Mouse (Mus musculus): ENCODE results near the gene Uckl1.

Gene Uckl1

GRCm38 (mm10) chr2:181584411-181584942 is at the start of gene Uckl1:
Gene Uckl1, minus strand, starts transcription at chr2:181584892.
- DNase-seq: no peak

- DNase-seq: no peak
These were observed 47.9 kb upstream of the Uckl1 start for GRCm38 (mm10) chr2:181632624-181633023.

- DNase-seq: no peak
These were observed 43.8 kb upstream of the Uckl1 start for GRCm38 (mm10) chr2:181628471-181628870.

- DNase-seq: peak; percentile 26
These were observed 38.7 kb upstream of the Uckl1 start for GRCm38 (mm10) chr2:181623401-181623800.

- DNase-seq: no peak
These were observed 34.2 kb upstream of the Uckl1 start for GRCm38 (mm10) chr2:181618761-181619495.

GRCm38 (mm10) chr2:181602367-181602766 is 17.7 kb upstream of the Uckl1 start:
- DNase-seq: no peak

- no peak for DNase-seq
These were observed 17.1 kb upstream of the Uckl1 start for GRCm38 (mm10) chr2:181601751-181602145.

- DNase-seq: peak; percentile 98
These were observed 16.4 kb upstream of the Uckl1 start for GRCm38 (mm10) chr2:181600828-181601750.

GRCm38 (mm10) chr2:181600226-181600758 is 15.6 kb upstream of the Uckl1 start:
- DNase-seq: no peak

GRCm38 (mm10) chr2:181598454-181599351 is 14.0 kb upstream of the Uckl1 start, which contains the start of gene Samd10:
Gene Samd10, minus strand, starts transcription at chr2:181599212.
- DNase-seq: peak; percentile 65

- DNase-seq: no peak
These were observed 12.8 kb upstream of the Uckl1 start for GRCm38 (mm10) chr2:181597378-181598061.

- DNase-seq: no peak
These were observed 11.7 kb upstream of the Uckl1 start for GRCm38 (mm10) chr2:181596221-181596960.

GRCm38 (mm10) chr2:181594946-181595696 is 10.4 kb upstream of the Uckl1 start:
- DNase-seq: peak; percentile 44

GRCm38 (mm10) chr2:181593937-181594336 is 9.2 kb upstream of the Uckl1 start:
- no peak for DNase-seq

GRCm38 (mm10) chr2:181593042-181593421 is 8.3 kb upstream of the Uckl1 start:
- peak; percentile 68 for DNase-seq

- DNase-seq: peak; percentile 80
These were observed 7.7 kb upstream of the Uckl1 start, which contains the start of gene Zfp512b for GRCm38 (mm10) chr2:181592231-181593041. Gene Zfp512b, minus strand, starts transcription at chr2:181592803.

GRCm38 (mm10) chr2:181591528-181592085 is 6.9 kb upstream of the Uckl1 start, which contains the start of gene Prpf6:
Gene Prpf6, plus strand, starts transcription at chr2:181591868.
- peak; percentile 32 for DNase-seq

- DNase-seq: no peak
These were observed 5.8 kb upstream of the Uckl1 start for GRCm38 (mm10) chr2:181590471-181590870.

GRCm38 (mm10) chr2:181589732-181590105 is 5.0 kb upstream of the Uckl1 start:
- no peak for DNase-seq
